Mouse (Mus musculus) monocyte, adult 5-6 weeks (primary cell): ENCODE measurements around the gene Parp3. TPM values are rescaled to one million over a fixed set of nuclear protein-coding genes. Genes with fewer than 3 reads are reported as not detected.
"Not testable (repeated sequence)": the region's sequence is repeated elsewhere in the genome, so short reads cannot be mapped to it uniquely, and the experiment has no call there.

Source experiments
- ATAC-seq: fragments of 153-309, 156-312 bp; replicated peaks from 2 replicates; pipeline ENCODE4 v1.8.0; 2017; ENCODE audit warnings: mild to moderate bottlenecking; ENCODE audit not compliant: low TSS enrichment, insufficient number of reproducible peaks, severe bottlenecking, poor library complexity, low FRiP score
- total RNA-seq: library from RNA; stranded (forward); fragments of 200-1000, 200-491, 200-594 nt; gene quantifications from 3 replicates; pipeline ENCODE4 v1.2.3, GENCODE M21; 2017

Gene Parp3
- total RNA-seq, result 40.5 to 57.0 TPM (median 45.9 TPM) in 3 replicates

GRCm38 (mm10) chr9:106476924-106477484, at the start of gene Parp3:
Gene Parp3 (minus strand): TSS chr9:106476949.
- ATAC-seq, result peak; percentile 89

- no peak for ATAC-seq
Measured at GRCm38 (mm10) chr9:106519909-106520308, 43.2 kb upstream of the Parp3 start.

DNA sequence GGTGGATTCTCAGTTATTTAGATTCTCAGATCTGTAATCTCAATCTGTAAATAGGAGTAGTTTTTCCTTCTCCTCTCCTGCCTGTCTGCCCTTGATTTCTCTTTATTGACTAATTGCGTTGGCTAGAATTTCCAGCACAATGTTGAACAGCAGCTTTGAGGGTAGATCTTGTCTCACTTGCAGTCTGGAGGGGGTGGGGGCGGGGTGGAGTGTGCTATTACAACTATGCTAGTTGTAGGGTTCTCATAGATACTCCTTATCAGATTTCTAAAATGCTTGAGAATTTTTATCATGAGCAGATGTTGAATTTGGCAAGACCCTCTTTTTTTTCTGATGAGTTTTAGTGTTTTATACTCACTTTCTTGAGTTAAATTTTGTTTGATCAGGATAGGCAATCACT, 42.7 kb upstream of the Parp3 start:
- ATAC-seq, result no peak

DNA sequence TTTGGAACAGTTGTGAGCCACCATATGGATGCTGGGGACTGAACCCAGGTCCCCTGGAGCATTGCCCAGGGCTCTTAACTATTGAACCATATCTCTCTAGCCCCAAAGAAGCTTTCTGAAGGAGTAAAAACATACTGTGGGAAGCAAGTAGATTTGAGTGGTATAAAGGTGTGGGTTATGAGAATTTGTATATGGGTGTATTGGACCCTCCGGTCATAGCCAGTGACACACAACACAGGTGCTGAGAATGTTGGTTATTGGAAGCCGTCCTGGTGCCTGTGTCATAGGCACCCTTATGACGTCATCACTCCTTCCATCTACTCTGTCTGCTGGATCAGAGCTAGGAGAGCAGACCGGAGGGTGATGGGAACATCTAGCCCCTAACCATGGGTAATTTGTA, 37.5 kb upstream of the Parp3 start, which contains the start of gene Iqcf5:
Gene Iqcf5 (plus strand): TSS at position 301 of the 400 bp plus-strand sequence.
- ATAC-seq, result no peak

DNA sequence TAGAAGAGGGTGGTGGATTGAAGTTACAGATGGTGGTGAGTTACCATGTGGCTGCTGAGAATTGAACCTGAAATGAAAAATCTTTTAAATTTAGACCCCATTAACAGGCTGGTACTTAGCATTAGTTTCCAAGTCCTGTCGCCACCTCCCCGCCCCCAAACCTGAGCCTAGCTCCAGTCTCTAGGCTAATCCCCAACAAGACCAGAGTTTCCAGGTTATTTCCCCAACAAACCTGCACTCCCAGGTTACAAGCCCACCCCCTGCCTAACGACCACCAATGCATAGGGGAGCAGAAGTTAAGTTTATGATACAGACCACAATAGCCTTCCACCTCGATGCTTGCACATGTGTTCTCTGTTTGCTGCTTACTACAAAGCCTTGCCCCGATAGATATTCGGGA, 36.8 kb upstream of the Parp3 start:
- ATAC-seq, result no peak

DNA sequence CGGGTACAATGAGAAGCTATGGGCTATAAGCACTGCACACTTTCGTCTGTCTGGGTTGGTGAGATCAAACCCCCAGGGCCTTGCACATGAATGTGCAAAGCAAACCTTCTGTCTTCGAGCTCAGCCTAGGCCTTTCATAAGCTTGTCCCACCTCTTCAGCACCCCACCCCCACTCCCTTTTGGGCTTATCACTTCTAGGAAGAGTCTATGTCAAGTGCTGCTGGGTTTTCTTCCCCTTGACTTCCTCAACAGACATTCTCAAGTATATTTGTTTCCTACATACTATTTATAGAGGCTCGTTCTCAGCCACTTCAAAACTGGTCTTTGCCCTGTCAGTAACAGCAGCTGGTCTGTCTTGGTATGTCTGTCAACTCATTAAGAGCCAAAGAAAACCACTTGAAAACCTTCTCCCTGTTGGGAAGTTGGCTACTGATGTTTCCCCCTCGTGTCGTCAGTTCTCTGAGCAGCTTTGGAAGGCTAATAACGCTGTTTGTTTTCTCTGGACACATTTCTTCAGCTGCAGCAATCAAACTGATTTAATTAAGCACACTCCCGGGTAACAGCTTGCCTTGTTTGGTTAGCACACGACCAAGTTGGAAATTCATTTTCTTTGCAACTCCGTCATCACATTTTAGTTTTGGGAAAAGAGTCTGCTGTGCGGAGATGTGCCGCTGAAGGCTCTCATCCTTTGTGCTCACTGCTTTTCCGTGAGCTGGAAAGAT, 36.1 kb upstream of the Parp3 start:
- no peak for ATAC-seq

GRCm38 (mm10) chr9:106509356-106509755, 32.6 kb upstream of the Parp3 start:
- ATAC-seq, result no peak

- ATAC-seq, result no peak
Measured at GRCm38 (mm10) chr9:106504246-106504645, 27.5 kb upstream of the Parp3 start.

GRCm38 (mm10) chr9:106501846-106502245, 25.1 kb upstream of the Parp3 start:
- no peak for ATAC-seq

DNA sequence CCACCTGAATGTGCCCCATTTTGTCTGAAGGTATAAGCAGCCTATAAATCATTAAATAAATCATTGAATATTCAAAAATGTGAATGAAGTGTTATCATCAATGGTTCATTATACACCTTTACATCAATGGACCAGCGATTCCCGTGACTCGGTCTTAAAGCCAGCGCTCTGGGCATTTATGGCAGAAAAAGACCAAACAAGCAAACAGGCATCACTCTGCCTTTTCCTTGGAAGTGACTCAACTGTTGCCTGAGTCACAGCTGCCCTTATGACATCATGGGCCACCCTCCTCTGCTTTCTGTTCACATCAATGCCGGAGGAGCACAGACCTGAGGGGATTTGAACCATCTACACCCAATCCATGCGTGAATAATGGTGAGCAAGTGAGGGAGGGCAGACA, 22.9 kb upstream of the Parp3 start, which contains the start of gene Iqcf1:
Gene Iqcf1 (plus strand): TSS at position 301 of the 400 bp plus-strand sequence.
- no peak for ATAC-seq

DNA sequence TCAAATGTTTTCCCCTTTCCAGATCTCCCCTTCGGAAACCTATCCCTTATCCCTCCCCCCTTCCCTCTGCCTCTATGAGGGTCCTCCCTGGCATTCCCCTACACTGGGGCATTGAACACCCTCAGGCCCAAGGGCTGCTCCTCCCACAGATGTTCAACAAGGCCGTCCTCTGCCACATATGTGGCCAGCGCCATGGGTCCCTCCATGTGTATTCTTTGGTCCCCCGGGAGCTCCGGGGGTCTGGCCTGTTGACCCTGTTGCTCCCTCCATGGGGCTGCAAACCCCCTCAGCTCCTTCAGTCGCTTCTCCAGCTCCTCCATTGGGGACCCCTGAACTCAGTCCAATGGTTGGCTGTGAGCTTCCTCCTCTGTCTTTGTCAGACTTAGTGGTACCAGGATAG, 10.9 kb upstream of the Parp3 start:
- not testable (repeated sequence) for ATAC-seq

- ATAC-seq, result no peak
Measured at GRCm38 (mm10) chr9:106485076-106485475, 8.3 kb upstream of the Parp3 start.

DNA sequence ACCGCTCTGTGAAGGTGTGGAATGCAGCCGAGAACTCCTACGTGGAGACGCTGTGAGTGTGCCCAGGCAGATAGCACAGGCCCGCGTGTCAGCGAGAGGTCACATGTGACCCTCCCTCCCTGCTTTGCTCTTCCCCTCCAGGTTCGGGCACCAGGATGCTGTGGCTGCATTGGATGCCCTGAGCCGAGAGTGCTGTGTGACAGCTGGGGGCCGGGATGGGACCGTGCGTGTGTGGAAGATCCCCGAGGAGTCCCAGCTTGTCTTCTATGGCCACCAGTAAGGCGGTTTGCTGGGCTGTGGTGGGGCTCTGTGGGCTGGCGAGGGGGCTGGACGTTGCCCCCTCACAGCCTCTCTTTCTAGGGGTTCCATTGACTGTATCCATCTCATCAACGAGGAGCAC, 6.9 kb upstream of the Parp3 start:
- ATAC-seq, result no peak

DNA sequence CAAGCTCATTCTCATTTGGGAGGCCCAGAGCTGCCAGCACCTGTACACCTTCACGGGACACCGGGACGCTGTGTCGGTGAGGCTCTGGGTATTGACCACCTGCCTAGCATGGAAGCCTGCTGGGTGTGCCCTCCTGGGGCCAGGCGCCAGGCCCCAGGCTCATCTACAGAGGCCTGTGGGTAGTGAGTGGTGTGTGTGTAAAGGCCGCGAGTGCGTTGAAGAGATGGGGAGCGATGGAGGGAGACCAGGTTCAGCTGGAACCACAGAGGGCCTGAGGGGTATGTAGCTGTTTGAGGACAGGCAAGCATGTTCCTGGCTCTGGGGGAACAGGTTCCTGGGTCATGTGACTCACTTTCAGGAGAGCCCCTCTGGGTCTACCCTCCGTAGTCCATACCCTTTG, 6.4 kb upstream of the Parp3 start:
- ATAC-seq, result no peak

- no peak for ATAC-seq
Measured at GRCm38 (mm10) chr9:106482578-106483115, 5.9 kb upstream of the Parp3 start.

DNA sequence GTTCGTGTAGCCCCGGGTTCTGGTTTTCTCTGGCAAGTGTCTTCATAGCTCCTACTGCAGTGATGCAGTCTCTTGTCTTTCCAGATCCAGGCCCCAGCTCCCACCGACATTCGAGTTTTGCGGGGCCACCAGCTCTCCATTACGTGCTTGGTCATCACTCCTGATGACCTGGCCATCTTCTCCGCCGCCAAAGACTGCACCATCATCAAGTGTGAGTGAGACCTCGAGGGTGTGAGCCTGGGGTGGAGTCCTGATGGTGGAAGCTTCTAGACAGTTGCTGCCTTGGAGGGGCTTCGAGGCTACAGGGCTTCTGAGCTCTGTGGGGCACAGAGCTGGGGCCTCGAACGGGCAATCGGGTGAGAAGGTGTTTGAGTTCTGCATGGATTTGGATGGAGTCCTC, 4.9 kb upstream of the Parp3 start:
- ATAC-seq, result no peak

DNA sequence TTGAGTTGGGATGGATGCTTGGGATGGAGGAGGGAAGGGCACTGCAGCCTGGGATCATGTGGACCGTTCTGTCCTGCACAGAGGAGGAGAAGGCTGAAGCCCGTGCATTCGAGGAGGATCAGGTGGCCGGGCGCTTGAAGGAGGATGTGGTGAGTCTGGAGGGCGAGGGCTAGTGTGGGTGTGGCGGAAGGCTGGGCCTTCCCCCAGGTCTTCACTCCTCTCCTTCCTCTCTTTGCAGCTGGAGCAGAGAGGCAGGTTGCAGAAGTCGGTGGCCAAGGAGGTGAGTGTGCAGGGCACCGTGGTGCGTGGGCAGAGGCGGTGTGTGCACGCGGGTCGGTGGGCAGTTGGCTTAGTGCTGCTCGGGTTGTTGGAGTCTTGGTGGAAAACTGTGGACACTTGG, 4.3 kb upstream of the Parp3 start:
- ATAC-seq, result no peak

- ATAC-seq, result no peak
Measured at GRCm38 (mm10) chr9:106480541-106480940, 3.8 kb upstream of the Parp3 start.

DNA sequence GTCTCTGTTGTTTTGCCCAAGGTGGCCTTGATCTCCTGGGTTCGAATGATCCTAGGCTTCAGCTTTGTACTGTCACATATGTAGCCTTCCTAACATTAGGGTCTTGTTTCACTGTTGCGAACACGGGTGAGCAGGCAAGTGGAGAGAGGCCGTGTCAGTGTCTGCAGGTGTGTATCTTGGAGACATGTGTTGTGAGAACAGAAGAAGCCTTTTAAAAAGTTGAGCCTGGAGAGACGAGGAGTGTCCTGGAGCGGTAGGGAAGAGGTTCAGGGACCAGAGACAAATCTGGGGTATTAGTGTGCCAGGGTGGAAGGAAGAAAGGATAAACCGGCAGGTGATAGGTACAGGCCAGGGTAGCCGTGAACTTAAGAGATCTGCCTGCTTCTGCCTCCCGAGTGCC, 1.4 kb upstream of the Parp3 start:
- no peak for ATAC-seq

DNA sequence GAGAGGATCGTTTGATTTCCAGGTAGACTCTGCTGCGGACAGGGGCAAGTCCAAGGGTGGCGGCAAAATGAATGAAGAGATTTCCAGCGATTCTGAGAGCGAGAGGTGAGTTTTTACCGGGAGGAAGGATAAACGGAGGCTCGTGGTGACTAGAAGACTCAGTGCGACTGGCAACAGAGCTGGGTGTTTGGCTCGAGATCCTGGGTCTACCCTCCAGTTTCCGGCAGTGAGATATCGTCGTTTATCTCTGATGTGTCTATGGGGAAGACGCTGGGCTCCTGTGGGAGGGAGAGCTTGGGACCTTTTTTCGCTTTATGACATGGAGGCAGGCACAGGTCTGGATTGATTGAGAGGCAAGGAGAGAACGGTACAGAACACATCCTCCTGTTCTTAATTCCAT, 900 bp upstream of the Parp3 start:
- ATAC-seq, result no peak
